Mouse (Mus musculus) kidney, postnatal 36 days (tissue): ENCODE measurements around the gene Prkab2.
A peak's percentile ranks its signal among the peaks of the same experiment; 100 is the strongest.

Experiments
- DNase-seq, 2 experiments: peaks; one replicate each; pipeline ENCODE4 v3.0.0; 2021 to 2022; ENCODE audit warnings: mixed read lengths in 2 of 2

Gene Prkab2

DNA sequence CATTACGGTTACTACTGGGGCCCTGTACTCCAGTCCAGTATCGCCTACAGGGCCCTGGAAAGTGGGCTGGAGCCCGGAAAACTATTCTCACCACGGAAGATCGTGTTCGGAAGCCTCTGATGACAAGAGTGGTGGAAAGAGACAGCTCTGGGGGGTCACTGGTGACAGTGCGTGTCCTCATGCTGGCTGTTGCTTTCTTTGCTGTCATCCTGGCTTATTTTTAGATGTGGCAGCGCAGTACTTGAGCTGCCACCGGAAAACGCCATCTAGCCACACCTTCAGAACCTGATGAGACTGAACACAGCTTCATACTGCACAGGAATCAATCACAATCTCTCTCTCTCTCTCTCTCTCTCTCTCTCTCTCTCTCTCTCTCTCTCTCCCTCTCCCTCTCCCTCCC is 6.4 kb upstream of the Prkab2 start:
- DNase-seq = no peak

DNA sequence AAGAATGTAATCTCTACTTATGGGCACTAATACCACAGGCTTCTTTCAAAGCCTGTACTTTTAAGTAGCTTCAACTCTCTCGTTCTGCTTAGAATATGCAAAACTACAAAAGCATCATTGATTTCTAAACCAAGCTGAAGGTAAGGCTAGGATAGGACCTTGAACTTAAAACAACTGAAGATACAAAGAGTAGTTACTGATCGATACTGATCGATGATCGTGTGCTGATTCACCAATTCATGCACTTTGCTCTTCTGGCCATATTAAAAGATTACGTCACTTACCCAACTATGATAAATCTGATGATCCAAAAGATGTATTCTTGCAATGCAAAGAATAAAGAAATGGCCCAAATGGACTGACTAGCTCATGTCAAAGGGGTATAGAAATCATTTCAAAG is 4.2 kb upstream of the Prkab2 start:
- DNase-seq = no peak

DNA sequence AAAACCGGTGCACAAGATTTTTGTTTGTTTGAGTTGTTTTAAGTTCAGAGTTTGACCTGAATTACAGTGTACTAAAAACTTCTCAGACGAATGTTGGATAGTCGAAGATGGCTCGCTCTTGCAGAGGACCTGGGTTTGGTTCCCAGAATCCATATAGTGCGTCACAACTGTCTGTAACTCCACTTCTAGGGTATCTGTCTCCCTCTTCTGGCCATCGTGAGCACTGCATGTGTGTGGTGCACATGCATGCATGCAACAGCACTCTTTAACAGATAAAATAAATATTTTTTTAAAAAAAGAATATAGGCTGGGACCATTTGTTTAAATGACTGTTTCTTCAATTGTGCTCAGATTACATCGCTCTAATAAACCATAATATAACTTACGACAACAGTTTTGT is 3.1 kb upstream of the Prkab2 start:
- DNase-seq = peak; percentile 24 to 67

DNA sequence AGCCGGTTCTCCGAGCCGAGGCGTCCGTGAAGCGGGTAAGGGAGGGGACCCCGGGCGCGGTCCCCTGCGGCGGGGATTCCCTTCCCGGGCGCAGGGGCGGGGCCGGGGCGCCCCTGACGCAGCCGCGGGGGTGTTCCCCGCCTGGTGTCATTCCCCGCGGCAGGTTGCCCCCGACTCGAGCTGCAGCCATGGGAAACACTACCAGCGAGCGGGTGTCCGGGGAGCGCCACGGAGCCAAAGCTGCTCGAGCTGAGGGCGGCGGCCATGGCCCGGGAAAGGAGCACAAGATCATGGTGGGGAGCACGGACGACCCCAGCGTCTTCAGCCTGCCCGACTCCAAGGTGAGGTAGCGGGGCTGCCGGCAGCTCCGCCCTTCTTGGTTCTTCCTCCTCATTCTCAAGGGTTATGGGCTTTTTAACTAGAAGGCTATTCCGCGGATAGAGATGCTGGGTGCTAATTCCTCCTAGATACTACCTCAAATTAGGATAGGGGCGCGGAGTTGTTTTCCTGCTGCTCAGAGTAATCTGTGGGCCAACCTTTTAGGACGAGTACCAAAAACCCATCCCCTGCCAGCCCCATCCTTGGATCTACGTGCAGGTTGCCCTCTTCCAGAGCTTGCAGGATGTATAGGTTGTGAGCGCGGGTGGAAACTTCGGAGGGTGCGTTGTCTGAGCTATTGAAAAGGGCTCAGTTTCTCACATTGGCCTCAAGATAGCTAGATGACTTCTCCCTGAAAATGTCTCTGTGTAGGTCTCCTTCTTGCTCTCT is 617 bp downstream of the Prkab2 start:
- DNase-seq = peak in 1 of 2 experiments; percentile 57

DNA sequence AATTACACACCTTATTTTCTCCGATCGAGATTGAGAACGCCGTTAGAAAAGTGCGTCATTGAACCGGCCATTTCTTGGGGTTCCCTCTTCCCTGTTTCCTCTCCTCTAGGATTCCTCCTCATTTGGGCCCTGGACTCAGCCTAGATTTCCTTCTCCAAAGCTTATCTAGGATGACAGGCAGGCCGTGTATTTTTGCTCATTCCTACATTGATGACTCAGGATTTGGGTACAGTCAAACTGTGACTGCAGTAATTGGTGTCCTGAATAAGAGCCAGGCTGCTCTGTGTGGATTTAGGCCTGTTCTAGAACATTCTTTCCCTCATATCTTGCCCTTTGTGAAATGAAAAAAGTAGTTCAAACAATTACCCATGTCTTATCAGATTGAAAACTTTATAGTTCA is 1.8 kb downstream of the Prkab2 start:
- no peak for DNase-seq

DNA sequence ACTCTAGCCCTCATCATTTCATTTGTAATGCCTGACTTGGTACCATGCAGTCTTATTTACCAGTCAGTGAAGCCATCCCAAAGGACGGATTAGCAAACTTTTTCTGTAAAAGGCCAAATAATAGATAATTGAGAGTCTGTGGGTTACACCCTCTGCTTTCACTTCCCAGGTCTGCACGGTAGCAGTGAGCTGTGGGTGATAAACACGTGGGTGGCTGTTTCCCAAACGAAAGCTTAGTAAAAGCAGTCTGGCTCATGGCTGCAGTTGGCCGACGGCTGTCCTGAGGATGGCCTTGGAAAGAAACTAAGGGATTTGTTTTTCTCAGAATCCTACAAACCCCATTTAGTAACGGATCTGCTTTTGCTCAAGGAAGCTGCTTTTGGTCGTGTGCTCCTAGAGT is 3.2 kb downstream of the Prkab2 start:
- no peak for DNase-seq

DNA sequence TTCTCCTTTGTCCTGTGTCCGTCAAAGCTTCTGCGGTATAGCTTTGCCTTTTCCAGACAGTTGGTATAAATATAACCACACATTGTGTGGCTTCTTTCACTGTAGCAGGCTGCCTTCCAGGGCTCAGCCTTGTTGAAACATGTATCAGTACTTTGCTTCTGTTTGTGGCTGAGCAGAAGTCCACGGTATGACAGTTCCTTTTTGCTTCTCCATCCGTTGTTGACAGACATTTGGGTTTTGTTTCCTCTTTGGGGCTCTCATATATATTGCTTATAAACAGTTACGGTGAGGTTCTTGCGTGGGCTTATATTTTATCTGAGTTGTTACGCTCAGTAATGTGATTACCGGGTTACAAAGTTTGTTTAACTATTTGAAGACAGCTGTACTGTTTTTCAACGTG is 7.5 kb downstream of the Prkab2 start:
- DNase-seq = no peak

DNA sequence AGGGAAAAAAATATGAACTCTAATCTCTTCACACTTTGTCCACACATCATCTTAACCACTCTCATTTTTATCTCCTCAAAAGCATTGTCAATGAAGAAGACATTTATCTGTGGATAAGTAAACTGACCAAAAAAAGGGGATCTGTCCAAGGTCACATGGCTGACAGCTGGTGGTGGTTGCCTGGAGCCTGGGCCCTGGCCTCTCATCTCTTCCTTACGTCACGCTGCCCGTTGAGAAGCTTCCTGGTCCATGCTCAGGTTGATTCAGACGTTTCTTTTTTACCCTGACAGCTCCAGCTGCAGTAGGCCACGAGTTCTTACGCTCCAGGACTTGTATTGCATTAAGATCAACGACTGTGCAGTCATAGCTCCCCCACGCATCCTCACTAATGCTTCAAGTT is 8.2 kb downstream of the Prkab2 start:
- no peak for DNase-seq

DNA sequence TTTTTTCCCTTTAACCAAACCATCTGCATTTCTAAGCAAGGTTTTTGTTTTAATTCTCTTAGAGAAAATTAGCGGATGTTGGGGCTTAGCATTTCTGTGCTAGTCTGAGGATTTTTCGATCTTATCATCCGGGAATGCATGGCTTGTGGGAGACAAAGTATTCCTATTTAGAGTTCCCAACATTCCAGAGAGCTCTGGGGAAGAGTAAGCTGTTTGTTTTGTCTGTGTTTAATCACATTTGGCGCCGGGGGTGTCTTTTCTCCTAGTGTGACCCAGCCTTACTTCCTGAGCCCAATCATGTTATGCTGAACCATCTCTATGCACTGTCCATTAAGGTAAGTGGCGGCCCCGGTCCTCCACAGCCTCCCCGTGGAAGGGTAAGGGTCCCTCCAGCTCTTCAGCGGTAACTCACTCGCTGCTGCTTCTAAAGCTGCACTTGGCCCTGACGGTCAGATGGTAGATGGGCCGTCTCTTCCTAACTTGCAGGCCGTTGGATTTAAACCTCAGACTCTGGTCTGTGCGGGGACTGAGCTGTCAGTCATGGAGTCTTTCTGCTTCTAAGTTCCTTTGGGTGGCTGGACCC is 9.2 kb downstream of the Prkab2 start:
- DNase-seq = no peak

DNA sequence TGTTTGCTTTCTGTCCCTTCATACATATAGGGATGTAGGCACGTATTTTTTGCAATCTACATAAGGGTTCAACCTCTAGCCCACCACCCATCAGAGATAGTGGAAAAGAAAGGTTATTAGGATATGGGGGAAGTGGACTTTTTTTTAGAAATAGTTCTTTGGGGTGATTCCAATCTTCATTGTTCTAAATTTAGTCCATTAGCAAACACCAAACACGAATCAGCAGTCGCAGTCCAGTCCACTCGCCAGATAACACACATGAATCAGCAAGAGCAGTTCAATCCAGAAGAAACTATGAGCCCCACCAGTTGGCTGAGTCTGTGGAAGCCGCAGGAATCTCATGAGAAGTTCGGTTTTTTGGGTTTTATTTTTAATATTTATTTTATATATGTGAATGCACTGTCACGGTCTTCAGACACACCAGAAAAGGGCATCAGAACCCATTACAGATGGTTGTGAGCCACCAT is 16.7 kb downstream of the Prkab2 start, which contains the start of gene Gm17651:
Gene Gm17651, minus strand, starts transcription at position 51 of the 467 bp plus-strand sequence.
- no peak for DNase-seq

DNA sequence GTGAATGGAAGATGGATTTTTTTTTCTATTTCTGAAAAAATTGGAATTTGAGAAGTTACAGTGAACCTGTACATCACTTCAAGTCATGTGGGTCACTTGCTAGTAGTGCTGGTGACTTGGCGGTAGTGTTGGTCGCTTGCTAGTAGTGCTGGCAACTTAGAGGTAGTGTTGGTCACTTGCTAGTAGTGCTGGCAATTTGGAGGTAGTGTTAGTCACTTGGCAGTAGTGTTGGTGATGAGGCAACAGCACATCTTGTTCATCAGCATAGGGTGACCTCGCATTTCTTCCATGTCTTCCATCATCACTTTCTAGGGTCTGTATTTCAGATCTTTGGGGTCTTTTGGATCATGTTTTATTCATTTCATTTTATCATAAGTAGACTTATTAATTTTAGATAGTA is 18.1 kb downstream of the Prkab2 start:
- no peak for DNase-seq

DNA sequence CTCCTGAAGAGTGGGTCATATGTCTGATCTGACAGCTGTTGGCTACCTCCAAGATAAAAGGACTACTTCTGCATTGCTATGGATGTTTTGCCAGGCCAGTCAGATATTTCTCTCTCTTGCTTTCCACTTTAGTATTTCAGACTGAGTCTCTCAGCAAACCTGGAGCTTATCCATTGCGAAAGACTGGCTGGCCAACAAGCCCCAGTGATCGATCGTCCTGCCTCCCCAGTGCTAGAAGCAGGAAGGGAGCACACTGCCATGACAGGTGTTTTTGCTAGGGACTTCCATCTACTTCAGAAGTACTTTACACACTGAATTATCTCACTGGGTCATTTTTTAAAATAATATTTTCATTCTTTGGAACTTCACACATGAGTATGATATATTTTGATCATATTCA is 20.4 kb downstream of the Prkab2 start:
- DNase-seq = no peak

DNA sequence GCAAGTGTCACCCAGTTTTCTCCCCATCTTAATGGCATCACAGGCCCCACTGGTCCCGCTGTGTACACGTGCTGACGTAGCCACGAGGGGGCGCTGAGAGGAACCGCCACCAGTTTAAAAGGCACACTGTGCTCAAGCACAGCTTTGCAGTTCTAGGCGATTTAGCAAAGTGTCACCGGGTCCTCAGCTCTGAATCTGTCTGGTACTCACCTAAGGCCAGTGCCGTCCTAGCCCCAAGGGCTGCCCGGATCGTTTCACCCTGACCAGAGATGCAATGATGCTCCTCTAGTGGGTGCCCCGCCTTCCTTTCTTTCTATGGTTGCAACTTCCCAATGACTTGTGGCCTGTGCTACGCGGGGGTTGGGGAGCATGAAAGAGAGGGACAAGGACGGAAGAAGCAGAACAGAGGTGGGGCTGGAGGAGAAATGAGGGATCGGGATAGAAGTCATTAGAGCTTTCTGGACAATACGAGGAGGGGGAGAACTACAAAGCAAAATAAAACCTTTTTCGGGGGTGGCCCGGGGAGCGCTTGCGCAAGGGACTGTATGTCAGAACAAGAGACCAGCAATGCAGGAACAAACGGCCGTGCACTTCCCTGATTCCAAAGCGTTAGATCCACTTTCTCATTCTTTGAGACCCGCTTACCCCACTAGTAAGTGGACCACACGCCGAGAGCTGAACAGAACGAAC is 22.8 kb downstream of the Prkab2 start:
- peak; percentile 66 to 89 for DNase-seq

DNA sequence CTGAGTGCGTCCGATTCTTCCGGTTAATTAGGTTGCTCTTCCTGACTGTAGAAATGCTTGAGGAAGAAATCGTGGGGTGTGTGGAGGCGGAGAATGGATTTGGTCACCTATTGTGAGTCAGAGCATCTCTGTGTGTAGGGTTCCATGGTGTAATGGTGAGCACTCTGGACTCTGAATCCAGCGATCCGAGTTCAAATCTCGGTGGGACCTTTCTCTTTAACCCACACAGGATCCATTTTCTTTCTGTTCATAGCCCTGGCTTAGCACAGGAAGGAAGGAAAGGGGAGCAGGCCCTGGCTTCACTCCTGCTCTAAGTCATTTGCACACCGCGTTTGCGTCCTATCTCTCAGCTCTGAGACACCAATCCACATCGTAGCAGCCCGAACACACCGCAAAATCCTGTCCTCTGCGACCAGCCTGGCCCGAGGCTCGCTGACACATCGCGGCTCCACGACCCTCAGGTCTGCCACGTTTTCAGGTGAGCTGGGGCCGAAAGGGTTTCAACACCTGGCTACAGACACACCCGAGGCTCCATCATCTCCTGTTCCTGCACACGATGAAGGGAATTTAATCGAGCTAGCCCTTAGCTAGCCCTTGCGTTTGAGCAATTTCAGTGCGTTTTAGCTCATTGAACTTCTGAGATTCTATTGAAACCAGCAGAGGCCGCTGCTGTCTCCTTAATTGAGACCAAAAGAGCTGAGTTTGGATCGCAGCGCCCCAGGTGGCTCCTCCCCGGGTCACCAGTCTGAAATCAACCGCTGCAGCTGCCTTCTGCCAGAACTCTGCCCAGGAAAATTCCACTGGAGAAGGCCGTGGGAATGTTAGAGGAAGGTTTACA is 23.5 kb downstream of the Prkab2 start:
- peak; percentile 85 to 90 for DNase-seq

DNA sequence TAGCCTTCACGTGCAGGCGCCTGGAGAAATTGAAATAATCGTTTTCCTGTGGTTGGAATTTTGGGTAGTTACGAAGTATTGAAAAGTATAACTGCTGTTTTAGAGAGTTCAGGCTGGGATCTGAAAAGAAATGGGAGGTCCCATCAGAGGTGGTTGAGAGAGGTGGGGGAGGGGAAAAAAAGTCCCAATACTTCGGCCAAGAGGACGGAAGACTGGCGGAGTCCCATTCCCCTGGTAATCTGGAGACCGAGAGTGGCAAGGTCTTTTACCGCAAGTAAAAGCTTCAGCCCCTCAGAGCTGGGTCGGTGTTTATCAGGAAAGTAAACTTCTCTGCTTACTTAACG is 24.1 kb downstream of the Prkab2 start:
- DNase-seq = no peak

DNA sequence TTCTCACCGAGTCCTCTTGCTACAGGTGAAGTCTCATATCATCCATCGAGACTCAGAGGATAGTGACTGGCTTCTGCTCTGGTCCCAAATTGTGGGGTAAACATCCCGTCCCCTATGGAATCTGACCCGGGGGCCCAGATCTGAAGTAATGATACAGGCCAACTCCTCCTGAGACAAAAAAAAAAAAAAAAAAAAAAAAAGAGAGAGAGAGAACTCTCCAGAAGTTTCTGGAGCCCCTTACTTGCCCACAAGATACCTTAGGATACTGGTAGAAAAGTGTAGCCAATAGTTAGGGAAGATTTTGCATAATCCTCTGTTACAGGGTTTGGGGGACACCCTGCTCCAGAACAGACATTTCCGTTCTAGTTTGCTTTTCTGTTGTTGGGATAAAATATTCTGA is 24.6 kb downstream of the Prkab2 start:
- DNase-seq = no peak

DNA sequence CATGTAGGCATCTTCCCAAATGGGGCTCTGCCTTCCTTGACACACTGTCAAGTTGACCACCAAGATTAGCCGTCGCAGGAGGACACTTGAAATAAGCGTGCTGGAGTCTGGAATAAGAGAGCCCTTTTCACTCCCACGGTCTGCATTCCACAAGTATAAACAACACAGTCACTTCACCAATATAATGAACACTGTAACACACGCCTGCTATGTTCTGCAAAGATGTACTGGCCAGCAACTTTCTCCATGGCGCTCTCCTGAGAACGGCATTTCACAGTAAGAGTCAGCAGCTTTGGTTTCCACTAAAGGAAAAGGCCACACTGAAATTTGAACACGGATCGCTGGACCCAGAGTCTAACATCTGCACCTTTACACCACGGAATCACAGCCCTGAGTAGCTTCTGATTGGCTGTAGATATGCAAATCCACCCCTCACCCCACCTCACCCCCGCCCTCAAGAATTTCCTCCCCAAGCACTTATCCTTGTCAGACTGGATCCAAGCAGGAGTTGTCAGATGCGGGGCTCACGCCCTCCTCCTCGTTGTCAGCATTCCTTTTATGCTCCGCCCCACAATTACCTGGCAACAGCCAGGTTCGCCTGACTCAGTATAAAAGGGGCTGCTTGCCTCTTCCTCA is 25.7 kb downstream of the Prkab2 start:
- peak; percentile 42 to 43 for DNase-seq

DNA sequence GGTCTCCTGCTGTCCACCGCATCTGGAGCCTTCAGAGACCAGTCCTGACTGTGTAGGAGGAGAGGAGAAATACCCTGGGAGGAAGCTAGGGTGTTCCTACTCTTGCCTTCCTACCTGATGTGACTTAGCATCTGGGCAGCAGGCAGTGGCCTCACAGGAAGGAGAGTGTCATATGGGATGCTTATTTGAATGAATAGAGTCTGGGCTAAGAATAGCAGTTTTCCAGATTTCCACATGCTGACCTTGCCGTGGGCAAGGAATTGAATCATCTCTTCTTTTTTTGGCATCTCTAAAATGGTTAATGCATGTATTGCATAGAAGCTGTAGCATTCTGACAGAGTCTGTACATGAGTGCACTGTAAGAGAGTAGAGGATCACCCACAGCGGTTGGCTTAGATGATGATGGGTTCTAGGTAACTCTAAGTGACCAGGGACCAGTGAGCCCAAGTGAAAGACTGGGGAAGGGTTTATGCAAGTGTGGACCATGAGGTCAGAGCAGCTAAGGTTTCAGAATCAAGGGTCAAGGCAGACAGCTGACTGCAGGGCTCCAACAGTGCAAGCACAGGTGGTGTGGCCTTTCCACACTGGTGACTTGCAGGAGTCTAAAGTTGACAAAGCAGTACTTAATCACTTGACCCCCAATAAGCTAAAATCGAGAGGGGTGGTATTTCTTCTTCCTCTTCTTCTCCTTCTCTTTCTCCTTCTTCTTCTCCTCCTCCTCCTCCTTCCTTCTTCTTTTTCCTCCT is 28.6 kb downstream of the Prkab2 start:
- DNase-seq = no peak

DNA sequence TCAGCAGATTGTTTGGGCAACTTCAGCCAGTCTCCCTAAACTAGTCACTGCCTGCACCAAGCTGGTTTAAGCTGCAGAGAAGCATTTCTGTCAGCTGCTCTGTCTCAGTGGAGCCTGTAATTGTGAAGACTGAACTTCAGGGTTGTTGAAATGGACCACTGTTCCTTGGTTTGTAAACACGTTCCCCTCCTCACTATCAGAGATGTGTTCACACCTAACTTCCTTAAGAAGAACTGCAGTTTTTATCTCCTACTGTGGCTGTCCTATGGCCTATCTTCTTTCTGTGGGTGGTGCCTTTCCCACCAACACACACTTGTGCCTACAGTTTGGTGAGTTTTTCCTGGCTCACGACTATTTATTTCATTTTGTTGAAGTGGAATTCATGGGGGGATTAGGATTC is 31.3 kb downstream of the Prkab2 start:
- DNase-seq = no peak

DNA sequence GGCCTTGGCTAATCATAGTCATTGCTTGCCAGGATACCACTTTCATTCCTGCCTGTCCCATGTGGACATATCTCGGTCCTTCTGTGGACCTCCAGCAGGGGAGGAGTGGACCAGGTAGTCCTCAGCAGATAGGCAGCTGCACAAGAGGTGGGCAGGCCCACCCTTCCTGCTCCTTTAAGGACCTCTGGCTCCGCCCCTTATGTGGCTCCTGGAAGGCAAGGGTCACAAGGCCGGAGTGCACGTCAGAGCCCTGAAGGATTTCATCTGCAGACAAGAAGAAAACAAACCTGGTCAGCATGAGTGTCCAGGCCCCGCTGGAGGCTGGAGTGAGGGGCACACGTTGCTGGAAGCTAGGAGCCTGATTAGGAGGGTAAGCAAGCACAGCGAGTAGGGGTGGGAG is 32.6 kb downstream of the Prkab2 start:
- DNase-seq = peak; percentile 65 to 66

DNA sequence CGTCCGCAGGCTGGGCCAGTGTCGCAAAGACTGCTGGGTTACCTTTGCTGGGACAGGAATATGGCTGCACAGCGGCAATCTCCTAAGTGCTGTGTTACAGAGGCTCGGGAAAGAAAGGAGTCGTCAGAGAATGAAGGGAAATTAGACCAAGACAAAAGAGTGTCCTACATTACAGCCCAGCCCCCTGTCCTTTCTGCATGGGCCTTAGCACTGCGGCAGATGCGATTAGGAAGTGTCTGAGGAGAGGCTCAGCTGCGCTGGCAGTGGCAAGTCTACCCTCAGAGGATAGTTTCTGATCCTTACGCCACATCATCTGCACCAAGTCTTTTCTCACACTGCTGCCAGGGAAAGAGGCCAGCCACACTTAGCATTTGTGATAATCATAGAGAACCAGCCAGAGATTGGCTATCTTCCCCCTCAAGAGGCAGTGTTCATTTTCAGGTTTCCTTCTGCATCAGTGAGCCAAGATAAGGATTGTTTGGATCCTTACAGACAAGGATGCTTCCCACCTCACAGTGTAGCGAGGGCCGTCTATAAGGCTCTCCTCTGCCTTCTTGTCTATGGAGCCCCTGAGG is 33.5 kb downstream of the Prkab2 start:
- DNase-seq = no peak

DNA sequence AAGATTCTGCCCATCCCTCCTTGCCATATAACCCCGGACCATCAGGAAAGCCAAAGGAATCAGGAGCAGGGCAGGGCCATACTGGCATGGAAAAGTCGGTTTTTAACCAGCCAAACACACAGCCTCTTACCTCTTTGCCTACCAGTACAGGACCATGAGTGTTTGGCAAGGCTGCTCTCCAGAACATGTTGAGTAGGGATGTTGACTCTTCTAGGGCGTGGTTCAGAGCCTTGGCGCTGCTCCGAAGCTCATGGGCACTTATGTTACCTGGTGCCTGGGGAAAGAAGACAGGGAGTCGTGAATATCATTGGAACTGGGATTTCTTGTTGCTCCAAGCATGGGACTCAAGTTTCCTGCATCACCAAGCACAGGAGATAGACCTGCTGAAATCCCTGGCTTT is 35.8 kb downstream of the Prkab2 start:
- DNase-seq = no peak
